Mouse (Mus musculus) kidney, embryonic 16.5 days (tissue): Measurements from ENCODE around the gene Shroom3. TPM values are rescaled to one million over a fixed set of nuclear protein-coding genes. Genes with fewer than 3 reads are reported as not detected.
A peak's percentile ranks its signal among the peaks of the same experiment; 100 is the strongest.
"Not testable (repeated sequence)": the region's sequence is repeated elsewhere in the genome, so short reads cannot be mapped to it uniquely, and the experiment has no call there.

Experiments used
- ATAC-seq: fragments of 200-750 bp; cut with Nextera tagmentation; 2 replicates; pipeline ENCODE4 v1.8.0; 2017; ENCODE audit warnings: moderate TSS enrichment; ENCODE audit not compliant: low FRiP score, low TSS enrichment
- H3K27ac ChIP-seq: fragments of 300-500 bp; sonication (generic); 2 replicates; pipeline ENCODE4 v1.5.1; 2014; ENCODE audit warnings: low read length
- H3K27me3 ChIP-seq: fragments of 300-500 bp; sonication (generic); 2 replicates; pipeline ENCODE4 v1.6.1; 2014; ENCODE audit warnings: low read length, control low read depth, mixed read lengths; ENCODE audit not compliant: insufficient read depth
- H3K36me3 ChIP-seq: fragments of 300-500 bp; sonication (generic); 2 replicates; pipeline ENCODE4 v1.6.1; 2014; ENCODE audit warnings: low read length, control low read depth, mixed read lengths; ENCODE audit not compliant: insufficient read depth
- H3K4me1 ChIP-seq: fragments of 300-500 bp; sonication (generic); 2 replicates; pipeline ENCODE4 v1.6.1; 2014; ENCODE audit warnings: low read length, control low read depth, mixed read lengths; ENCODE audit not compliant: insufficient read depth
- H3K4me2 ChIP-seq: fragments of 300-500 bp; sonication (generic); replicated peaks from 2 replicates; pipeline ENCODE4 v1.6.1; 2014; ENCODE audit warnings: low read depth, low read length
- H3K4me3 ChIP-seq: fragments of 300-500 bp; sonication (generic); 2 replicates; pipeline ENCODE4 v1.5.1; 2014; ENCODE audit warnings: mild to moderate bottlenecking, low read length
- H3K9ac ChIP-seq: fragments of 300-500 bp; sonication (generic); replicated peaks from 2 replicates; pipeline ENCODE4 v1.6.1; 2014; ENCODE audit warnings: low read length
- H3K9me3 ChIP-seq: fragments of 300-500 bp; sonication (generic); 2 replicates; pipeline ENCODE4 v1.6.1; 2016; ENCODE audit warnings: low read length, control low read depth
- WGBS: fragments of 180-500 bp; shearing (Covaris S2); extraction: QIAGEN DNeasy Blood & Tissue Kit; methylation state at CpG from one replicate; pipeline ENCODE4 v1.1.7; 2014; 5-methylcytosine and 5-hydroxymethylcytosine counted together
- polyA plus RNA-seq: library from polyadenylated mRNA; unstranded; fragments of >200 nt; fragmentation: Nextera tagmentation; extraction: Ambion mirVana; gene quantifications from 2 replicates; pipeline ENCODE4 v1.2.1, GENCODE M21; 2015

Shroom3 gene
- polyA plus RNA-seq, 1 experiment from 2014 or later, result 8.3 TPM

- H3K27ac ChIP-seq, result no peak overlapping the region
- H3K9me3 ChIP-seq, result peaks cover 10% of the 10 kb centered on the region
- H3K9ac ChIP-seq, result no peak overlapping the region
- H3K36me3 ChIP-seq, result peaks cover 14% of the 10 kb centered on the region
- no peak for ATAC-seq
- H3K4me2 ChIP-seq, result no peak overlapping the region
- no peak overlapping the region for H3K4me3 ChIP-seq
- H3K4me1 ChIP-seq, result peaks cover 15% of the 10 kb centered on the region
- WGBS, result 64% methylated on average over 4 of the region's 4 CpGs
- no peaks in the 10 kb centered on the region for H3K27me3 ChIP-seq
Measured at GRCm38 (mm10) chr5:92908227-92908626, 225.0 kb downstream of the Shroom3 start.

- H3K27me3 ChIP-seq, result no peaks in the 10 kb centered on the region
- no peak for ATAC-seq
Measured at GRCm38 (mm10) chr5:92910838-92911237, 227.6 kb downstream of the Shroom3 start.

GRCm38 (mm10) chr5:92915421-92915820 is 232.2 kb downstream of the Shroom3 start:
- Histone ChIP-seq H3K4me2 (no peak overlapping the region), H3K9ac (no peak overlapping the region), H3K9me3 (0 out of 2 replicates have a peak, but pooled peaks cover 4% of the 10 kb centered on the region), H3K27ac (no peak overlapping the region), H3K36me3 (no peaks in the 10 kb centered on the region), H3K4me1 (peaks cover 13% of the 10 kb centered on the region), H3K4me3 (no peak overlapping the region), H3K27me3 (no peaks in the 10 kb centered on the region)
- ATAC-seq, result no peak
- 50% methylated on average over 10 of the region's 10 CpGs for WGBS

More at GRCm38 (mm10) chr5:92910838-92911237, 227.6 kb downstream of the Shroom3 start:
- peaks cover 7% of the 10 kb centered on the region for H3K4me1 ChIP-seq
- peaks cover 10% of the 10 kb centered on the region for H3K9me3 ChIP-seq
- no peak overlapping the region for H3K9ac ChIP-seq
- H3K36me3 ChIP-seq, result peaks cover 14% of the 10 kb centered on the region
- 86% methylated on average over 3 of the region's 3 CpGs for WGBS
- no peak overlapping the region for H3K4me2 ChIP-seq
- no peak overlapping the region for H3K27ac ChIP-seq
- no peak overlapping the region for H3K4me3 ChIP-seq

GRCm38 (mm10) chr5:92917755-92918154 is 234.5 kb downstream of the Shroom3 start:
- Histone ChIP-seq H3K4me3 (no peak overlapping the region), H3K36me3 (peaks cover 7% of the 10 kb centered on the region), H3K27ac (no peak overlapping the region), H3K9me3 (0 out of 2 replicates have a peak, but pooled peaks cover 4% of the 10 kb centered on the region), H3K4me1 (peaks cover 13% of the 10 kb centered on the region), H3K4me2 (no peak overlapping the region), H3K9ac (no peak overlapping the region), H3K27me3 (no peaks in the 10 kb centered on the region)
- 61% methylated on average over 6 of the region's 6 CpGs for WGBS
- no peak for ATAC-seq

GRCm38 (mm10) chr5:92918170-92918569 is 234.9 kb downstream of the Shroom3 start:
- H3K27ac ChIP-seq, result no peak overlapping the region
- H3K4me1 ChIP-seq, result peaks cover 13% of the 10 kb centered on the region
- H3K27me3 ChIP-seq, result no peaks in the 10 kb centered on the region
- 54% methylated on average over 10 of the region's 10 CpGs for WGBS
- H3K9ac ChIP-seq, result no peak overlapping the region
- H3K4me3 ChIP-seq, result no peak overlapping the region
- H3K4me2 ChIP-seq, result no peak overlapping the region
- 0 out of 2 replicates have a peak, but pooled peaks cover 4% of the 10 kb centered on the region for H3K9me3 ChIP-seq
- ATAC-seq, result no peak
- H3K36me3 ChIP-seq, result peaks cover 7% of the 10 kb centered on the region

- H3K27me3 ChIP-seq, result no peaks in the 10 kb centered on the region
- H3K4me2 ChIP-seq, result no peak overlapping the region
- no peak for ATAC-seq
- H3K4me1 ChIP-seq, result peaks cover 11% of the 10 kb centered on the region
- no peak overlapping the region for H3K4me3 ChIP-seq
- 0 out of 2 replicates have a peak overlapping the region, but pooled peaks have one; percentile 18 for H3K9ac ChIP-seq
- peaks cover 7% of the 10 kb centered on the region for H3K36me3 ChIP-seq
- H3K9me3 ChIP-seq, result 0 out of 2 replicates have a peak, but pooled peaks cover 4% of the 10 kb centered on the region
- 57% methylated on average over 9 of the region's 9 CpGs for WGBS
- H3K27ac ChIP-seq, result no peak overlapping the region
Measured at GRCm38 (mm10) chr5:92918866-92919265, 235.6 kb downstream of the Shroom3 start.

GRCm38 (mm10) chr5:92919390-92919789 is 236.2 kb downstream of the Shroom3 start:
- H3K9ac ChIP-seq, result no peak overlapping the region
- H3K4me3 ChIP-seq, result no peak overlapping the region
- H3K4me2 ChIP-seq, result no peak overlapping the region
- no peak for ATAC-seq
- WGBS, result 71% methylated on average over 14 of the region's 14 CpGs
- peaks cover 7% of the 10 kb centered on the region for H3K36me3 ChIP-seq
- no peaks in the 10 kb centered on the region for H3K27me3 ChIP-seq
- H3K4me1 ChIP-seq, result peaks cover 16% of the 10 kb centered on the region
- no peak overlapping the region for H3K27ac ChIP-seq
- 0 out of 2 replicates have a peak, but pooled peaks cover 4% of the 10 kb centered on the region for H3K9me3 ChIP-seq

GRCm38 (mm10) chr5:92920984-92921383 is 237.7 kb downstream of the Shroom3 start:
- WGBS, result 89% methylated on average over 8 of the region's 8 CpGs
- Histone ChIP-seq H3K36me3 (peaks cover 7% of the 10 kb centered on the region), H3K4me3 (no peak overlapping the region), H3K4me1 (peaks cover 32% of the 10 kb centered on the region), H3K27ac (no peak overlapping the region), H3K9me3 (0 out of 2 replicates have a peak, but pooled peaks cover 4% of the 10 kb centered on the region), H3K27me3 (no peaks in the 10 kb centered on the region), H3K9ac (no peak overlapping the region), H3K4me2 (no peak overlapping the region)
- no peak for ATAC-seq

- peaks cover 7% of the 10 kb centered on the region for H3K36me3 ChIP-seq
- H3K9ac ChIP-seq, result no peak overlapping the region
- H3K27me3 ChIP-seq, result no peaks in the 10 kb centered on the region
- WGBS, result 76% methylated on average over 8 of the region's 8 CpGs
- no peak overlapping the region for H3K4me3 ChIP-seq
- 0 out of 2 replicates have a peak, but pooled peaks cover 4% of the 10 kb centered on the region for H3K9me3 ChIP-seq
- H3K4me1 ChIP-seq, result peaks cover 32% of the 10 kb centered on the region
- H3K4me2 ChIP-seq, result no peak overlapping the region
- ATAC-seq, result no peak
- H3K27ac ChIP-seq, result no peak overlapping the region
Measured at GRCm38 (mm10) chr5:92921728-92922127, 238.5 kb downstream of the Shroom3 start.

- H3K36me3 ChIP-seq, H3K27me3 ChIP-seq, H3K4me2 ChIP-seq, H3K9ac ChIP-seq, H3K4me3 ChIP-seq, H3K27ac ChIP-seq, ATAC-seq, H3K9me3 ChIP-seq: not testable (repeated sequence)
- WGBS, result 91% methylated on average over 5 of the region's 5 CpGs
- peaks cover 31% of the 10 kb centered on the region for H3K4me1 ChIP-seq
Measured at GRCm38 (mm10) chr5:92922981-92923380, 239.7 kb downstream of the Shroom3 start.
